Mouse (Mus musculus) mesoderm, embryonic 11.5 days (tissue): ENCODE data around the gene Polk.

Experiments used
- DNase-seq: peaks from one replicate; pipeline ENCODE4 v3.0.0-alpha.2; 2012; ENCODE audit warnings: low read depth, low spot score

Polk gene

GRCm38 (mm10) chr13:96529542-96529941 is 12.8 kb downstream of the Polk start:
- DNase-seq: no peak

- no peak for DNase-seq
Observed at GRCm38 (mm10) chr13:96528776-96529175, 13.6 kb downstream of the Polk start.

DNA sequence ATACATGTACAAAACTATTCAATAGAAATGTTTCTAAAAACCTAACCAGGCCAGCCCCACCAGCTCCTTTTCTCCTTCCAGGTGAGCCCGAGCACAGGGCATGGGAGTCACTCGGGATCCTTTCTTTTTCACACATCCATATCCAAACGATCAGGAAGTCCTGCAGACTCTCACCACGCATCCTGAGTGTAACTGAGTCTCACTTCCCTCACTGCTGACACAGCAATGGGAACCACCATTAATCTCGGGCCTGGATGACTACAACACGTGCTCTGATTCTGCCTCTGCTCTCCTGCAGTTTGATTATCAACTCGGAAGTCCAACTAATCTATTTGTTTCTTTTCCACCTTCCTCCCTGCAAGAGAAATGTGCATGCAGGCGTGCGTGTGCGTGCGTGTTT is 14.5 kb downstream of the Polk start:
- DNase-seq: no peak

GRCm38 (mm10) chr13:96527022-96527421 is 15.4 kb downstream of the Polk start:
- no peak for DNase-seq

DNA sequence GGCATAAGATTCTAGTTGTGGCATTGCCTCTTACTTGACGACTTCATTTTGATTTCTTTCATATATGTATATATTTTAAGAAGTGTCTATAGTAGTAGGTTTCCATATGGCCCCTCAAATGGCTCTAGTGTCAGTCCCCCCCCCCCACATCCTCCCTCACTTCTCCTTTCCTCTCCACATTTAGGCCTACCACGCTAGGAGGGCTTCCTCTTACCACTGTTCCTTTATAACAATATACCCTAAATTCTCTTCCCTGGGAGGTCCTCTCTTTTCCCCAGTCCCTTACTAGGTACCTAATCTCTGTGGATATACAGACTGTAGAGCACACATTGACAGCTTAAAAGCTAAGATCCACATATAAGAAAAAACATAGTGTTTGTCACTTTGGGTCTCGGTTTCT is 21.1 kb downstream of the Polk start:
- DNase-seq: no peak

GRCm38 (mm10) chr13:96517335-96517734 is 25.0 kb downstream of the Polk start:
- DNase-seq: no peak

DNA sequence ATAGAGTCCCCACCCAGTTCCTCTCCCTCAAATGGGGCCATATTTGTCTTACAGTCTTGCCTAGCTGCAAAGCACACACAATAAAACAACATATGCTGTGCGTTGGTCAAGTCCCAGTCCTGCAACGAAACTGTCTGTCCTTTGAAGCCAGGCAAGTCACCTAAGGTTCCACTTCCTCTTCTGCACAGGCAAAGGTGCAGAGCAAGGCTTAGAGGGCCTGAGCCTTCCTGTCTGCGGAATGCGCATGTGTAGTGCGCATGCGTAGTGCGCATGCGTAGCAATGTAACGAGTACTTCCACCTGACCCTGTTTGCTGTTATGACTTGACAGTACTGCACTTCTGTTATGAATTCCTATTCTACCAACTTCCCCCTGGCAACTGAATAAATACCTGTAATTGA is 26.1 kb downstream of the Polk start:
- no peak for DNase-seq

GRCm38 (mm10) chr13:96514154-96514942 is 28.0 kb downstream of the Polk start:
- DNase-seq: no peak

- DNase-seq: no peak
Observed at GRCm38 (mm10) chr13:96511893-96512292, 30.5 kb downstream of the Polk start.

GRCm38 (mm10) chr13:96511262-96511661 is 31.1 kb downstream of the Polk start:
- DNase-seq: no peak

DNA sequence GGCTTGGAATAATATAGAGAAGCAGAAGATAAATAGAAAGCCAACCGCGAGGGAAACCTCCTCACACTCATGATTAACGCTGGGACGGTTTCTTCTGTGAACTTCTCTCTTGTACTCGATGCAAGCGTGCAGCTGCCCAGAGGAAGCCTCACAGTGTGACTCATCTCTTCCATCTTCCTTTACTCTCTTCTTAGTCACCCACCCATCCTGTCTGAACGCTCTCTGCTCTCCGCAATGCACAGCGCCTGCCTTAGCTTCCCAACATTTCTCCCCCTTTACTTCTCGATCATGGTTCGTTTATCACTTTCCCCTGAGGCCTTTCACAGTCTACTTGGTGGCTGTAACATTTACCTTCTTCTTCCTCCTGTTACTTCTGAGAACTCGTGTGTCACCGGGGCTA is 31.7 kb downstream of the Polk start:
- DNase-seq: no peak

DNA sequence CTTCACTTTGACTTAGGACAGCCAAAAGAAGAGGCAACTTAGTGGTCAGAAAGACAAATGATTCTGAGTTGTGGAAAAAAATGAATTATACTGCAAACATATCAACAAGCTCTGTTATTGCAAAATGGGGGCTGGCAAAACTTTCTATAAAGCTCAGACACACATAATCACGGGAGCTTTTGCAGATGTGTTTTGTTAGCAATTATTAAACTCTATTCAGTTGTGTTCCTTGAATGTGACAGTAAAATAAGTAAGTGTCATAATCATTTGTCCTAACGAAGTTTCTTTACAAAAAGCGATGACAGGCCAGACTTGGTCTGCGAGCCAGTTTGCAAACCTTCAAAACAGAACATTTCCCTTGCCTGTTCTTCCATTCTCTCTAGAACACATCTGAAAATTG is 34.8 kb downstream of the Polk start:
- no peak for DNase-seq

DNA sequence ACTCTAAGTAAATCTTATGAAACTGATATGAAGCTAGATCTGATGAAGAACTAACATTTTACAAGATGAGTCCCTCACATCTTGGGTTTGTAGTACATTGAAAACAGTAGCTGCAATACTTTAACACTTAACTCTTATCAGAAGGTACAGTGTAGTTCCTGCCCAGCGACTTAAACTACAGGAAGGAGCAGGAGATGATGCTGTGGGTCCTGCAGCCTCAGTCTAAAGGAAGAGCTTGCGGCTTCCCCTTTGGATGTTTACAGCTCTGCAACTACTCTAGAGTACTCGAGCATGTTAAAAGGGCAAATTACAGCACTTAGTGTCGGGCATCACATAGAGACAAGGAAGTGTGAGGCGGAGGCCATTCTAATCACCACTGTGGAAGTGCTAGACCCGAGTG is 36.1 kb downstream of the Polk start:
- DNase-seq: no peak

DNA sequence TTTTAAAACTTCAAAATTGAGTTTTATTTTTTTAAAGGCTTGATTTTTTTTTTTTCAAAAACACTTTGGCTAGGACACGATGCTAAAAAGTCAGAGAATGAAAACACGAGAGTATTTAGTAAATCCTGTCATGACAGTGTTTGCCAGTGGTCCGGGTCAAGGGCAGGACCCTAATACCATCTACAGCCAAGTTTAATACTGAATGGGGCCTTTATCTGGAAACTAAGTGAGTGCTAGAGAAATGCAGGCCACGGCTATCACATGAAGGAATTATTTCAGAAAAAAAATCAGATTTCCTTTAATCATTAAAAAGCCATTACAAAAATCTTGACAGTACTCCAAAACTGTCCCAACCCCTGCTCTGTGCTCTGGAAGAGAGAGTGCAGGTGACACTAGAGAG is 36.7 kb downstream of the Polk start:
- no peak for DNase-seq

GRCm38 (mm10) chr13:96499891-96500290 is 42.5 kb downstream of the Polk start:
- DNase-seq: no peak

- DNase-seq: no peak
Observed at GRCm38 (mm10) chr13:96496630-96497029, 45.7 kb downstream of the Polk start.

DNA sequence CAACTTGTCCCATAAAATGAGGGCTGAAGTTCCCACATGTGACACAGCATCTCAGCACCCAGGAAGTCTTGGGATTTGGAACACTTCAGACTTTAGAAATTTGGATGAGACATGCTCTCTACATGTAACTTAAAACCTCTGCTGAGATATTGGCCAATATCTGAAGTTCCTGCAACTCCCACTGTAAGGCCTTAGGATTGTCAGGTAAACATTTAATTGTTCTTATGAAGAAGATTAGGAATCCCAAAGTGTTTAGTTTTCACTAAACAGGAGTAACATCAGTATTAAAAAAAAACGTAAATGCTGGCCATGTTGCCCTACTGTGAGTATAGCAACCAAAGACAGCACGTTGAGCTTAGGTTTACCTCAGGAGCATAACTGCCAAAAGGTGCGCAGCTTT is 51.9 kb downstream of the Polk start, which contains the start of gene Gm17622:
Gene Gm17622, plus strand, starts transcription at position 301 of the 400 bp plus-strand sequence.
- no peak for DNase-seq

DNA sequence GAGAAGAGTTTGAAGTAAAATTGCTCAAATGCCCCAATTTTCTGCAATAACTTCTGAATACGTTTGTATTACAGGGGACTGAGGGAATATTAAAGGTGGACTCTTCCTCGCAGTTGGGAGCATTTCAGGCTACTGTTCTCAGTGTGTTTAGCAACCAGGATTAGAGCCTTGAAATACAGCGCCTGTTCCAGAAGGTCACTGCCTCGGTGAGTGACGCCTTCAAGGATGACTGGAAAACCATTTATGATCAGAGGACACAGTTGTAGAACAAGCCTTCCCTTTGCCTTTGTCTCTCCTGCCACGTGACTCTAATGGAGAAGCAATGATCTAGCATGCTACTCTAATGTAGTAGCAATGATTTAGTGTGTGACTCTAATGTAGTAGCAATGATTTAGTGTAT is 54.4 kb downstream of the Polk start:
- DNase-seq: no peak

DNA sequence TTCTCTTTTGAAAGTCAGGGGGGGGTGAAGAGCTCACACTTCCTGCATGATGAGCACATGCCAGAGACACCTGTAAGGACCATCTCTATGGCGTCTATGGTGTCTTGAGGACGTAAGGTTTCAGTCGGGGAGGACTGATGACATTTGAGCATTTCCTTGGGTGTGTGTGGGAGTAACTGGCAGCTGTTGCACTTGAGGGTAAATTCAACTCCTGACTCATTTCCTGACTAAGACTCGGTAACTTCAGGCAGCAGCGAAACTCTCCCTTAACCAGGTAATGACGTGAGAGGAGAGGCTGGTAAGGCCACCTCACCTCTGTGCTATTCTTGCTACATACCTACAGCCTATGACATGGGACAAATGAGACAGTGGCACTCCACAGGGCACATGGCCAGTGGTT is 55.1 kb downstream of the Polk start:
- no peak for DNase-seq

DNA sequence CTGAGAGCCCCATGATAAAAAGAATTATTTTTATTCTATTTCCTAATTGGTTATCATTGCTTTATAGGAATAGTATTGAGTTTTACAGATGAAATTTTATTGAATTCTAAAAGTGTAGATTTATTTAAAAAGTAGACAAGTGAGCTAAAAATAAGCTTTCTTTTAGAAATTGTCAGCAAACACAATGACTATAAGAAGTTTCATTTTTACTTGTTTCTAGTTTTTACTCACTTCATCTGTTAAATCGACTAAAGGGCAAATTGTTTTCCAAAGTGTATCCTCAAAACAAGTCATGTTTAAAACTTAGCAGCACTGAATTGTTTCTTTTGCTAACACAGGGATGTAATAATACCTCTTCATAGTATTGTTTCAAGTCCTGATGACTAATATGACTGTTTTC is 63.4 kb downstream of the Polk start:
- DNase-seq: no peak

DNA sequence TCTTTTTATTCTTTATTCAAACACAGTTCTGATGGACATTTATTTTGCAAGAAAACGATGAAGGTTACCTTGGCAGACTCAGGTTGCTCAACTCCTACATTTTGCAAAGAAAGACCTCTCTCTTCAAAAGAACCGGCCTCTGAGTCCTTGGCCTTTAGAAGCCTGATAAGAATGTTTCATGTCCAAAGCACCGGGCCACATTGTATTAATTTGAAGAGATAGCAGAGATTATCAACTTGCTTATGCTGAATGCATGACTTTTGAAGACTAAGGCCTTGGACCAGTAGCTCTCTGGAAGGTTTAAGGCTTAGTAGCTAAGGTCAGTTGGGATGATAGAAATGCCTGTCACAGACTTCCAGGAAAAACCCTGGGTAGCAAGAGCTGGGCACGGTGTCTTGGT is 65.2 kb downstream of the Polk start:
- no peak for DNase-seq

DNA sequence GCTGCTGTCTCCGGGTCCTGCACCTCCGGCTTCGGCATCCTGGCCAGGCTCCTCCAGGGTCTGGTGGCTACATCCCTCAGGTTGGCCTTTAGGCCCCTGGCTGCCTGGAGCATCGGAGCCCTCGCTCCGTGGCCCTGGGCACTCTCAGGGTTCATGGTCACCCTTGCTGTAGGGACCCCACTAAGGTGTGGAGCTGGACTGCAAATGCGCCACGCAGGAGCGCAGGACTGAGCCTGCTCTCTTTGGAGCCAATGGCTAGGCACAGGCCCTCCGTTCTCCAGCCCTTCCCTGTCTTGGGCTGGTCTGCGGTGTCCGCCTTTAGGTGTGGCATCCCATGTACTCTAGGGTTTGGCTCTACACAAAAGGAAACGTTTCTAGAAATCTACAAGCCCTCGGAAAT is 71.4 kb downstream of the Polk start, which contains the start of gene Ankdd1b:
Gene Ankdd1b, minus strand, starts transcription at position 242 of the 400 bp plus-strand sequence.
- DNase-seq: no peak

DNA sequence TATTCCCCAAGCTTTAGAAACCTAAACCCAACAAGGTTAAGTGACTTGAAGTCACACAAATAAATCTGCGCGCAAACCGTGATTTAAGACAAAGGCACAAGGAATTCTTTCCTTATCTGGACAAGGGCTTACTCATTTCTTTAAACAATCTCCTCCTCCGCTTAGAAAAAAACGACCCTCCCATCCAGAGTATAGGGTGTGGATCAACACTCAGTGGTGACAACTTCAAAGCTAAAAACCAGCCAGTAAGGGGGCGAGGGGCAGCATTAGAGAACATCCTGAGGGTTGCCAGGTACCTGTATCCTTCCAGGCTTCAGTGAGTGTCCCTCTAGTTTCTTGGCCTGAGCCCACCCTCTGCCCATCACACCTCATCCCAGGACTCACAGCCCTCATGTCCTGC is 71.8 kb downstream of the Polk start:
- no peak for DNase-seq

GRCm38 (mm10) chr13:96468678-96469077 is 73.7 kb downstream of the Polk start:
- DNase-seq: no peak
